Mouse (Mus musculus) hematopoietic multipotent progenitor cell, adult 10-12 weeks (in vitro differentiated cells): ENCODE data around the gene Ndufab1. TPM values are rescaled to one million over a fixed set of nuclear protein-coding genes. Genes with fewer than 3 reads are reported as not detected.

Experiments used
- polyA plus RNA-seq: library from polyadenylated mRNA; stranded (reverse); fragments of >175 nt; gene quantifications from 2 replicates; pipeline ENCODE4 v1.2.3, GENCODE M21; 2012; ENCODE audit warnings: low replicate concordance

Gene Ndufab1
- 308 and 682 TPM in 2 replicates for polyA plus RNA-seq

GRCm38 (mm10) chr7:122101747-122102244, at the start of gene Ndufab1:
Gene Ndufab1 (minus strand): TSS chr7:122101886.

GRCm38 (mm10) chr7:122132497-122133337, 31.0 kb upstream of the Ndufab1 start, which contains the start of the genes Palb2 and Dctn5:
Gene Palb2 (minus strand): TSS chr7:122132985.
Gene Dctn5 (plus strand): TSS chr7:122133041.

GRCm38 (mm10) chr7:122066945-122067516, 34.7 kb downstream of the Ndufab1 start, which contains the start of the genes Ubfd1 and Ears2:
Gene Ubfd1 (plus strand): TSS chr7:122067175.
Gene Ears2 (minus strand): TSS chr7:122067263.

Other genes with a start within 250 kb of the Ndufab1 start
- not detected in 2 replicates for gene Scnn1b, start 236.8 kb downstream of the Ndufab1 start, polyA plus RNA-seq
- 5.3 and 7.0 TPM in 2 replicates for gene Cog7, start 120.2 kb downstream of the Ndufab1 start, polyA plus RNA-seq
- gene Gga2, start 80.7 kb downstream of the Ndufab1 start, polyA plus RNA-seq, result 141 and 162 TPM in 2 replicates
- gene Ubfd1, start 34.7 kb downstream of the Ndufab1 start, polyA plus RNA-seq, result 21.2 and 44.2 TPM in 2 replicates
- gene Ears2, start 34.6 kb downstream of the Ndufab1 start, polyA plus RNA-seq, result 12.4 and 12.7 TPM in 2 replicates
- gene Palb2, start 31.1 kb upstream of the Ndufab1 start, polyA plus RNA-seq, result 0.94 and 2.1 TPM in 2 replicates
- gene Dctn5, start 31.2 kb upstream of the Ndufab1 start, polyA plus RNA-seq, result 8.5 and 11.7 TPM in 2 replicates
- 8.2 and 26.6 TPM in 2 replicates for gene Plk1, start 57.6 kb upstream of the Ndufab1 start, polyA plus RNA-seq
- gene Ern2, start 84.3 kb upstream of the Ndufab1 start, polyA plus RNA-seq, result not detected in 2 replicates
- 0.34 TPM in 1 of 2 replicates, not detected in the other for gene Chp2, start 117.6 kb upstream of the Ndufab1 start, polyA plus RNA-seq
- 58.1 and 63.6 TPM in 2 replicates for gene Prkcb, start 186.9 kb upstream of the Ndufab1 start, polyA plus RNA-seq